Mouse (Mus musculus): ENCODE measurements at regions not wholly inside any gene's neighbourhood (a gene's known extent, or its start where the extent isn't known, plus 50 kb on each side); places are given as distances from the start of the nearest gene placed in this dataset.
"Not testable (repeated sequence)": the region's sequence is repeated elsewhere in the genome, so short reads cannot be mapped to it uniquely, and the experiment has no call there.

- peak overlapping the region; percentile 80 for H3K27ac ChIP-seq (replicated peaks)
- H3K27me3 ChIP-seq (replicated peaks; ENCODE audit: low read depth, poor library complexity, severe bottlenecking) = no peaks in the 10 kb centered on the region
- 18% methylated on average over 11 of the region's 11 CpGs for WGBS
- no peaks in the 10 kb centered on the region for H3K9me3 ChIP-seq
- no peak overlapping the region for H3K4me3 ChIP-seq
- no peaks in the 10 kb centered on the region for H3K36me3 ChIP-seq (replicated peaks)
- peaks cover 28% of the 10 kb centered on the region for H3K4me1 ChIP-seq
- DNase-seq (ENCODE audit: low spot score) = peak; percentile 60
Measured at GRCm38 (mm10) chr16:9092191-9092848, 262.4 kb downstream of the 1810013L24Rik start.

- H3K9me3 ChIP-seq = no peaks in the 10 kb centered on the region
- peak; percentile 18 for DNase-seq (ENCODE audit: low spot score)
- H3K4me3 ChIP-seq = no peak overlapping the region
- no peaks in the 10 kb centered on the region for H3K36me3 ChIP-seq (replicated peaks)
- peaks cover 28% of the 10 kb centered on the region for H3K4me1 ChIP-seq
- H3K27me3 ChIP-seq (replicated peaks; ENCODE audit: low read depth, poor library complexity, severe bottlenecking) = no peaks in the 10 kb centered on the region
- 54% methylated on average over 2 of the region's 2 CpGs for WGBS
- H3K27ac ChIP-seq (replicated peaks) = no peak overlapping the region; the same call in 1 of the 2 replicates
Measured at GRCm38 (mm10) chr16:9093593-9093992, 263.7 kb downstream of the 1810013L24Rik start.

GRCm38 (mm10) chr16:9094201-9094600, 264.3 kb downstream of the 1810013L24Rik start:
- no peaks in the 10 kb centered on the region for H3K9me3 ChIP-seq
- H3K4me1 ChIP-seq = peaks cover 28% of the 10 kb centered on the region
- DNase-seq (ENCODE audit: low spot score) = peak; percentile 43
- no peak overlapping the region for H3K4me3 ChIP-seq
- no peak overlapping the region for H3K27ac ChIP-seq (replicated peaks)
- no peaks in the 10 kb centered on the region for H3K27me3 ChIP-seq (replicated peaks; ENCODE audit: low read depth, poor library complexity, severe bottlenecking)
- H3K36me3 ChIP-seq (replicated peaks) = no peaks in the 10 kb centered on the region
- WGBS = 52% methylated on average over 5 of the region's 5 CpGs

- Histone ChIP-seq H3K4me1 (no peaks in the 10 kb centered on the region), H3K4me3 (no peak overlapping the region), H3K27me3 (replicated peaks; ENCODE audit: low read depth, poor library complexity, severe bottlenecking) (no peaks in the 10 kb centered on the region), H3K9me3 (peaks cover 15% of the 10 kb centered on the region; the same call in 1 of the 2 replicates), H3K27ac (replicated peaks) (no peak overlapping the region), H3K36me3 (replicated peaks) (no peaks in the 10 kb centered on the region)
- 95% methylated on average over 11 of the region's 11 CpGs for WGBS
- no peak for DNase-seq (ENCODE audit: low spot score)
Measured at GRCm38 (mm10) chr16:9106211-9106610, 276.3 kb downstream of the 1810013L24Rik start.

GRCm38 (mm10) chr16:9106676-9107075, 276.8 kb downstream of the 1810013L24Rik start:
- peaks cover 17% of the 10 kb centered on the region; the same call in 1 of the 2 replicates for H3K9me3 ChIP-seq
- WGBS = 91% methylated on average over 8 of the region's 8 CpGs
- H3K36me3 ChIP-seq (replicated peaks); H3K4me3 ChIP-seq; H3K4me1 ChIP-seq; H3K27ac ChIP-seq (replicated peaks); H3K27me3 ChIP-seq (replicated peaks; ENCODE audit: low read depth, poor library complexity, severe bottlenecking); DNase-seq (ENCODE audit: low spot score): not testable (repeated sequence)

GRCm38 (mm10) chr16:9113801-9114200, 283.9 kb downstream of the 1810013L24Rik start:
- peaks cover 7% of the 10 kb centered on the region; the same call in 1 of the 2 replicates for H3K9me3 ChIP-seq
- H3K4me1 ChIP-seq = peaks cover 28% of the 10 kb centered on the region
- H3K27ac ChIP-seq (replicated peaks) = no peak overlapping the region
- H3K36me3 ChIP-seq (replicated peaks) = peaks cover 3% of the 10 kb centered on the region; the same call in 1 of the 2 replicates
- no peaks in the 10 kb centered on the region for H3K27me3 ChIP-seq (replicated peaks; ENCODE audit: low read depth, poor library complexity, severe bottlenecking)
- WGBS = 96% methylated on average over 3 of the region's 3 CpGs
- DNase-seq (ENCODE audit: low spot score) = no peak
- no peak overlapping the region for H3K4me3 ChIP-seq

- Histone ChIP-seq H3K4me3 (no peak overlapping the region), H3K36me3 (replicated peaks) (peaks cover 3% of the 10 kb centered on the region; the same call in 1 of the 2 replicates), H3K27me3 (replicated peaks; ENCODE audit: low read depth, poor library complexity, severe bottlenecking) (no peaks in the 10 kb centered on the region), H3K9me3 (peaks cover 5% of the 10 kb centered on the region; the same call in 1 of the 2 replicates), H3K27ac (replicated peaks) (no peak overlapping the region), H3K4me1 (peaks cover 38% of the 10 kb centered on the region)
- peak; percentile 60 for DNase-seq (ENCODE audit: low spot score)
- 28% methylated on average over 5 of the region's 5 CpGs for WGBS
Measured at GRCm38 (mm10) chr16:9115548-9115947, 285.6 kb downstream of the 1810013L24Rik start.

GRCm38 (mm10) chr16:9121581-9121980, 291.7 kb downstream of the 1810013L24Rik start:
- H3K4me1 ChIP-seq = peaks cover 25% of the 10 kb centered on the region
- WGBS = 90% methylated on average over 2 of the region's 2 CpGs
- H3K27ac ChIP-seq (replicated peaks) = no peak overlapping the region
- no peaks in the 10 kb centered on the region for H3K27me3 ChIP-seq (replicated peaks; ENCODE audit: low read depth, poor library complexity, severe bottlenecking)
- no peak for DNase-seq (ENCODE audit: low spot score)
- no peaks in the 10 kb centered on the region for H3K36me3 ChIP-seq (replicated peaks)
- H3K9me3 ChIP-seq = no peaks in the 10 kb centered on the region
- H3K4me3 ChIP-seq = no peak overlapping the region

- Histone ChIP-seq H3K4me1 (0 out of 2 replicates have a peak, but pooled peaks cover 3% of the 10 kb centered on the region), H3K9me3 (no peaks in the 10 kb centered on the region), H3K27me3 (replicated peaks; ENCODE audit: low read depth, poor library complexity, severe bottlenecking) (no peaks in the 10 kb centered on the region), H3K4me3 (no peak overlapping the region), H3K27ac (replicated peaks) (no peak overlapping the region), H3K36me3 (replicated peaks) (no peaks in the 10 kb centered on the region)
- no peak for DNase-seq (ENCODE audit: low spot score)
- 70% methylated on average over 3 of the region's 3 CpGs for WGBS
Measured at GRCm38 (mm10) chr16:9132113-9132512, 302.2 kb downstream of the 1810013L24Rik start.

GRCm38 (mm10) chr16:9132778-9133177, 302.9 kb downstream of the 1810013L24Rik start:
- Histone ChIP-seq H3K4me3 (no peak overlapping the region), H3K4me1 (0 out of 2 replicates have a peak, but pooled peaks cover 3% of the 10 kb centered on the region), H3K9me3 (no peaks in the 10 kb centered on the region), H3K36me3 (replicated peaks) (no peaks in the 10 kb centered on the region), H3K27me3 (replicated peaks; ENCODE audit: low read depth, poor library complexity, severe bottlenecking) (no peaks in the 10 kb centered on the region), H3K27ac (replicated peaks) (no peak overlapping the region)
- DNase-seq (ENCODE audit: low spot score) = no peak

GRCm38 (mm10) chr16:9135377-9135776, 305.5 kb downstream of the 1810013L24Rik start:
- H3K27ac ChIP-seq (replicated peaks) = no peak overlapping the region
- DNase-seq (ENCODE audit: low spot score) = no peak
- H3K9me3 ChIP-seq = no peaks in the 10 kb centered on the region
- no peak overlapping the region for H3K4me3 ChIP-seq
- H3K27me3 ChIP-seq (replicated peaks; ENCODE audit: low read depth, poor library complexity, severe bottlenecking) = no peaks in the 10 kb centered on the region
- H3K4me1 ChIP-seq = no peaks in the 10 kb centered on the region
- WGBS = 91% methylated on average over 8 of the region's 8 CpGs
- no peaks in the 10 kb centered on the region for H3K36me3 ChIP-seq (replicated peaks)

- 79% methylated on average over 8 of the region's 8 CpGs for WGBS
- Histone ChIP-seq H3K36me3 (replicated peaks) (no peaks in the 10 kb centered on the region), H3K4me1 (no peaks in the 10 kb centered on the region), H3K27me3 (replicated peaks; ENCODE audit: low read depth, poor library complexity, severe bottlenecking) (no peaks in the 10 kb centered on the region), H3K9me3 (no peaks in the 10 kb centered on the region), H3K4me3 (no peak overlapping the region), H3K27ac (replicated peaks) (no peak overlapping the region)
- DNase-seq (ENCODE audit: low spot score) = no peak
Measured at GRCm38 (mm10) chr16:9138552-9139224, 308.8 kb downstream of the 1810013L24Rik start.

- 79% methylated on average over 3 of the region's 3 CpGs for WGBS
- Histone ChIP-seq H3K4me1 (no peaks in the 10 kb centered on the region), H3K36me3 (replicated peaks) (no peaks in the 10 kb centered on the region), H3K4me3 (no peak overlapping the region), H3K27ac (replicated peaks) (no peak overlapping the region), H3K9me3 (no peaks in the 10 kb centered on the region), H3K27me3 (replicated peaks; ENCODE audit: low read depth, poor library complexity, severe bottlenecking) (no peaks in the 10 kb centered on the region)
- DNase-seq (ENCODE audit: low spot score) = no peak
Measured at GRCm38 (mm10) chr16:9139405-9139804, 309.5 kb downstream of the 1810013L24Rik start.

Measured in embryonic facial prominence, embryonic 10.5 days (tissue).